Mouse (Mus musculus): ENCODE results near the gene Osbpl3.

- no peak for TF ChIP-seq CTCF (IDR thresholded peaks at IDR 0.05; ENCODE audit: low read depth, low read length)
- no peak for TF ChIP-seq POLR2A (IDR thresholded peaks at IDR 0.05; ENCODE audit: extremely low read depth, insufficient read depth, low read length)
These were observed 51.3 kb downstream of the Osbpl3 start for GRCm38 (mm10) chr6:50404698-50405097.
